Mouse (Mus musculus) splenic B cell, adult 2 months (primary cell): ENCODE results near the gene Rpl11.
"Not testable (repeated sequence)": the region's sequence is repeated elsewhere in the genome, so short reads cannot be mapped to it uniquely, and the experiment has no call there.

ENCODE experiments used
- DNase-seq: peaks from one replicate; pipeline ENCODE4 v3.0.0-alpha.2; 2011; ENCODE audit warnings: low read depth, low spot score
- H3K27me3 ChIP-seq: 2 replicates; pipeline ENCODE4 v1.6.1; 2012; ENCODE audit warnings: mild to moderate bottlenecking, low read length, moderate library complexity, mixed read lengths; ENCODE audit not compliant: control insufficient read depth, poor library complexity, insufficient read depth, severe bottlenecking
- H3K36me3 ChIP-seq: 2 replicates; pipeline ENCODE4 v1.6.1; 2012; ENCODE audit warnings: mild to moderate bottlenecking, low read length, moderate library complexity, mixed read lengths; ENCODE audit not compliant: control insufficient read depth, poor library complexity, insufficient read depth, severe bottlenecking

Gene Rpl11

DNA sequence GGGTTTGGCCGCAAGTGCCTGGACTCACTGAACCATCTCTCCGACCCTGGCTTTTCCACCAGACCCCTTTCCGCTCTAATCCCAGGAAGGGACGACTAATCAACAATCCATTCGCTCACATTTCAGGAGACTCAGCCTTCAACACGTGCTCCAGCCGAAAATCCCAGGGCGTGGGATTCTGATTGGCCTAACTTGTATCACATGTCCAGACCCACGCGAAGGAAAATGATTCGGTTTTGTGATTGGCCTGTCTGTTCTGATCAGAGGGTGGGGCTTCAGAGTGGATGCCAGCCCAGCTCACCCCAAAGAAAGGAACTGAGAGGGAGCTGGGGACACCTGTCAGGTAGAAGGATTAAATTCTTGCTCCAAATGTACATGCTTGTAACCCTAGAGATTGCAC is 31.6 kb upstream of the Rpl11 start:
- Histone ChIP-seq H3K27me3 (no peaks in the 10 kb centered on the region), H3K36me3 (no peaks in the 10 kb centered on the region; the same call in 1 of the 2 replicates)
- no peak for DNase-seq

DNA sequence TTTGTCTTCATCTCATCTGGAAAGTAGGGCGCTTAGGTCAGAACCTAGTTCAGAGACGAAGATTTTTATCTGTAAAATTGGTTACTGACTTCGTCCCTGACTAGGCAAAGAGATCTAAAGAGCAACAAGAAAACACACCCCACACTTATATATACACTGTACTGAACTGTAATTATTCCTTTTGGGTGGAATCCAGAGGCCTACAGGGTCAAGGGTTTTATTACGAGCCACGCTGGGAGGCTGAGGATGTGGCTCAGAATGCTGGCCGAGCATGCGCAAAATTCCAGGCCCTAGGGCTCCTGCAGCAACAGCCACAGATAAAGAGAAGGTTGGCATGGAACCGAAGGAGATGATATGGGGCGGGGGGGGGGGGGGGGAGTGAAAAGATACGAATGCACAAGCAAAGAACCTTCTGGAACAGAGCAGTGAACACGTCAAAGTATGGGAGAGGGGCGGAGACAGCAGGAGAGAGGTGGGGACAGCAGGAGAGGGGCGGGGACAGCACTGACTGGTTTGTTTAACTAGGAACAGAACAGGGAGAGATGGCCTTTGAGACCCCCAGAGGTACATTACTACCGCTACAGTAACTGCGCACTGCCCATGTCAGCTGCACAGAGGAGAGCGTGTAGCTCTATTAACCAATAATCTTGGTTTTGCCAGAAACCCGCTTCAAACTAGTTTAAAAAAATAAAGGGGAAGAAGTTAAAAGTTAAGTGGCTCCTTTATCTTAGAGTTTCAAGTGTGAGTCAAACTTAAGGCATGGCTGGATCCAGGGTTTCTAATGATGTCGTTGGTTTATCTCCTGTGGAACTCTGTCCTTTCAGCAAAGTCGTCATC is 30.3 kb upstream of the Rpl11 start:
- DNase-seq = no peak
- Histone ChIP-seq H3K36me3 (no peaks in the 10 kb centered on the region; the same call in 1 of the 2 replicates), H3K27me3 (no peaks in the 10 kb centered on the region)

DNA sequence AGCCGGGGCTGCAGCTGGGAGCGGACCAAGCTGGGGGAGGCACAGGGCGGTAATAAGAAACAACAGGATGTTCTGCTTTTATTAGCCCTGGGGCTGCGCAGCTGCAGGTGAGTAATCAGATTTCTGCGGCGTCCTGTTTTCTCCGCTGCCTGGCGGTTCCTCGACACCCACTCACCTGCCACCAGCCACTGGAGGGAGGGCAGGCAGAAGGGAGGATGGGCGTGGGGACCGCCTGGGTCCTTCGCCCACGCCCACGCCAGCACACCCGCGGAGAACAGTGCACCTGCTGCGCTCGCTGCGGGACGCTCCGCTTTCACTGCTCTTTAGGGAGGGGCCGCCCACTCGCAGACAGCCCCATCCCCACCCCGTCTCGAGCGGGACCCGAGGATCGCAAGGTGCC is 28.5 kb upstream of the Rpl11 start:
- H3K27me3 ChIP-seq = no peaks in the 10 kb centered on the region
- H3K36me3 ChIP-seq = no peaks in the 10 kb centered on the region; the same call in 1 of the 2 replicates
- peak; percentile 81 for DNase-seq

DNA sequence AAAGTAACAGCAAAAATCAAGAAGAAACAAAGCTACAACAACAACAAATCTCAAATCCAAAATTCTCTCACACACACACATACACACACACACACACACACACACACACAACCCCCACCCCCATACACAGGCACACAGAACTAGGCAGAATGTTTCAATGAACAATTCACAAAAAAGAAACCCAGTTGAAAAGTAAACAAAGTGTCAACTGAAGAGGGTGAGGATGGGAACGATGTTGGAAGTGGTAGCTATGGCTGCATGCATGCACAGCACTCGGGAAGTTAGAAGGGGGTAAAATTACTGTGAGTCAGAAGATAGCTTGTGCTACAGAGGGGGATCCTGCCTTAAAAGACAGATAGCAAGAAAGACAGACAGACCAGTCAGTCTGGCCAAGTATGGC is 25.4 kb upstream of the Rpl11 start:
- DNase-seq = no peak
- Histone ChIP-seq H3K36me3 (no peaks in the 10 kb centered on the region), H3K27me3 (no peaks in the 10 kb centered on the region)

DNA sequence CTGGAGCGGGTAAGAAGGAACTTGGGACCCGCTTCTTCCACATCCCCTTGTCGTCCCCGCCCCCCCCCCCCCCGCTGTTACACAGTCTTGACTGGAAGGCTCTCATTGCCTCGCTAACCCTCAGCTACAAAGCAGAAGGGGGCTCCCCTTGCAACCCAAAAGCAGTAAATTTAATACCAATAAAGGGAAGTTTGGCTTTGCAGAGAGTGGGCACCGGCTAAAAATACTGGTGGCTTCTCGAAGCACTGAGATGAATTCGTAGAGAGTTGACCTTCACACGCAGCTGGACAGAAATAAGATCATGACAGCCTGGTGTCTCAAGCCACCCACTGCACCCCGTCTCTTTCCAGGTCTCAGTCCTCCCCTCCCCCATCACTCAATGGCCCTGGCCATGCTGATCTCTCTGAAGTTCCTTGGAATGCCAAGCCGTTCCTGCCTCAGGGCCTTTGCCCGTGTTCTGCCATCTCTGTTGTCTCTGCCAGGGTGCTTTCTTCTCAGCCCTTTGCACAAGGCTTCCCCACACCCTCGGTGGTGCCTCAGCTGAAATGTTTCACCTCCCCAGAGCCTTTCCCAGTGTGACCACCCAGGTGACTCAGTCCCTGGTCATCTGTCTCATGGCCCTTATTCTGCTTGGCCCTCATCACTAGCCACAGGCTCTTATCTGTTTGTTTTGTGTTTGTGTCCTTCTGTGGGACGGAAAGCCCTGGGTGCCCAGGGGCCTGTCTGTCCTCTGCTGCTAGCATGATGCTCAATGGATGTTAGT is 23.7 kb upstream of the Rpl11 start:
- Histone ChIP-seq H3K27me3 (no peaks in the 10 kb centered on the region), H3K36me3 (no peaks in the 10 kb centered on the region)
- DNase-seq = peak; percentile 66

DNA sequence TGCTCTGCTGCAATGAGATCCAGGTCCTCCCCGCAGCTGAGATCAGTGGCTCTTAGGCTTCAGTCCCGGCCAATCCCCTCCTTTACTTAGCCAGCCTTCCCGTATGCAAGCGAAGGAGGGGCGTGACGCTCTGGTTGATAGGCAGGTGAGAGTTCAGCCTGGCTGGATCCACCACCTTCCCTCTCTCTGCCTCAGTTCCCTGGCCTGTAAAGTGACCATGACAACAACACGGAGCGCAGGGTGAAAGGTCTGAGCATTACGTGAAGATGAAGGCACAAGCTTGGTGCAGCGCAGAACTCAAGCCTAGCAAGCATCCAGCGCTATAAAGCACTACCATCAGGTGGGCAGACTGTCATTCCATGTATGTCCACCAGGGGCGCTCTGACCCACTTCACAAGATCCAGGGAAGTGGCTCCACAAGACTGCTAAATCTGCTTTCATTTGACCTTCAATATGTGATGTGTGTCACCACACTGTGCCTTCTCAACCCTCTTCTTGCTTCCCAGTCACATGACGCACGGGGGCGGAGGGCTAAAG is 18.0 kb upstream of the Rpl11 start:
- no peaks in the 10 kb centered on the region for H3K36me3 ChIP-seq
- DNase-seq = peak; percentile 91
- no peaks in the 10 kb centered on the region for H3K27me3 ChIP-seq

DNA sequence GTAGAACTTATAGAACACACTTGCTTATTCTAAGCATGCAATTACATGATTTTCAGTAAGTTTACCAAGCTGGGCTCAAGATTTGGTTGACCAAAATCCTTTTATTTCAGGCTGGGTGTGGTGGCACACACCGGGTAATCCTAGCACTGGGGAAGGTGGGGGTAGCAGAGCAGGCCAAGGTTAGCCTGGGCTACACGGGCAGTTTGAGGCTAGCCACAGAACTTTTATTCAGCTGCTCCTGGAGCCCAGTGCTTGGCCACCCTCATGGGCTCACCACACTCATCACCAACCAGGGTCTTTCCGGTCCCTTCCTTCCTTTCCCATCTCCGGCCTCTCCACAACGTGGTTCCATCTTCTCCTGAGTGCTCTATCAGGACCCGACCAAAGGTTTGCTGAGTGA is 17.4 kb upstream of the Rpl11 start:
- no peak for DNase-seq
- Histone ChIP-seq H3K36me3 (no peaks in the 10 kb centered on the region), H3K27me3 (no peaks in the 10 kb centered on the region)

DNA sequence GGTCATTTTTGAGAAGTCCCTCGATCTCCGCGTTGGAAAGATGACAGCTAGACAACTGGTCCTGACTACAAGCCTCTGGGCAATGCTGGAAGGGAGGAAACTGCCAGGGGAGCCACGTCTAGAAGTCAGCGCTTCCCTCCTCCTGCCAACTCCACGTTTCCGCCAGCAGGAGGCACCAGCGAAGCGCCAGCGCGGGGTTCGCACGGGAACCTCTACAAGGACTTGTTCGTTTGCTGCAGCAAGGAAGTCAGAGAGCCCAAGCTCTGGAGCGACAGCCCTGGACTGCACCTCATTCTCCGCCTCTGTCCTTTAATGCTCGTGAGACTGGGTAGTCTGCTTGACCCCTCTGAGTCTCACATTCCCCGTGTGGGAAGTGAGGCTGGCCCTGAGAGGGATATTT is 16.7 kb upstream of the Rpl11 start:
- Histone ChIP-seq H3K36me3 (no peaks in the 10 kb centered on the region), H3K27me3 (no peaks in the 10 kb centered on the region)
- peak; percentile 93 for DNase-seq

DNA sequence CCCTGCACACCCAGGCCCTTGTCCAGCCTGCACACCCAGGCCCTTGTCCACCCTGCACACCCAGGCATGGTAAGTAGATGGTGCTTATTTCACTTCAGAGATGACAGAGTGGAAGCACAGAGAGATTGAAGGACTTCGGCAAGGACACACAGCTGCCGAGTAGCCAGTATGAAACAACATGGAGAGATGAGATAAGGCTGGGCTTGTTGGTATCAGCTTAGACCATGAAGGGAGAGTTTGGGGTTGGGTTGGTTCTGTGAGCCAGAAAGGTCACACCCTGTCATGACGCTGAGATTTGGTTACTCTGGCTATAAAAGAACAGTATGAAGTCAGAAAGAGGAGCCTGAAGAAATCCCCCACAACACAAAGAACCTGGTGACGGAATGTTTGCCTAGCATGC is 16.1 kb upstream of the Rpl11 start:
- Histone ChIP-seq H3K27me3 (no peaks in the 10 kb centered on the region), H3K36me3 (no peaks in the 10 kb centered on the region)
- DNase-seq = no peak

DNA sequence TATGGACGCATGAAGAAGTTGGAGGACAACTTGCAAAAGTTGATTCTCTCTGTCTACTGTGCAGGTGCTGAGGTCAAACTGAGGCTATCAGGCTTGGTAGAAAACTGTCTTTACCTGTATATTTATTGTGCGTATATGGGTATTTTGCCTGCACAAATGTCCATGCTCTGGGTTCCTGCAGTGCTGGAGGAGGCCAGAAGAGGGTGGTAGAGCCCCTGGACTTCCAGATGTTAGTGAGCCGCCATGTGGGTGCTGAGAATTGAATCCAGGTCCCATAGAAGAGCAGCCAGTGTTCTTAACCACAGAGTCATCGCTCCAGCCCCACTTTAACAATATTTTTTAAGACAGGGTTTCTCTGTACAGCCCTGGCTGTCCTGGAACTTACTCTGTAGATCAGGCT is 9.9 kb upstream of the Rpl11 start:
- Histone ChIP-seq H3K36me3 (no peaks in the 10 kb centered on the region), H3K27me3 (no peaks in the 10 kb centered on the region)
- DNase-seq = no peak

DNA sequence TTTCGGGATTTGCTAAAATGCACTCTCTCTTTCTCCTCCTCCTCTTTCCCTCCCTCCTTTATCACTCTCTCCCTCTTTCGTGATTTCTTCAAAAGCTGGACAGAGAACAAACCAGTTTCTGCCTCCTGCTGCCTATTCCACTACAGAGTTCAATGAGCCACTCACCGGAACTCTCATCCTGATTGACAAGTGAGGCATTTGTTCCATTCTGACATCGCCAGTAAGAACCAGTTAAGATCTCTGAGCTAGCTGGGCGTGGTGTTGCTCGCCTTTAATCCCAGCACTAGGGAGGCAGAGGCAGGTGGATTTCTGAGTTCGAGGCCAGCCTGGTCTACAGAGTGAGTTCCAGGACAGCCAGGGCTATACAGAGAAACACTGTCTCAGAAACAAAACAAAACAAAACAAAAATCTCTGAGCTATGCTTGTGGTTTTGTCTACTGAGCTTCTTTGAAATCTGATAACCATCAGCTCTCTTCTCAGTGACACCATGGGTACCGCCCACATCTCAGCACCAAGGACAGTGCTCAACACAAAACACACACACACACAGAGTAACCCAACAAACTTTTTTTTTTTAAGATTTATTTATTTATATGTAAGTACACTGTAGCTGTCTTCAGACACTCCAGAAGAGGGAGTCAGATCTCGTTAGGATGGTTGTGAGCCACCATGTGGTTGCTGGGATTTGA is 6.7 kb upstream of the Rpl11 start:
- H3K27me3 ChIP-seq, DNase-seq, H3K36me3 ChIP-seq: not testable (repeated sequence)

DNA sequence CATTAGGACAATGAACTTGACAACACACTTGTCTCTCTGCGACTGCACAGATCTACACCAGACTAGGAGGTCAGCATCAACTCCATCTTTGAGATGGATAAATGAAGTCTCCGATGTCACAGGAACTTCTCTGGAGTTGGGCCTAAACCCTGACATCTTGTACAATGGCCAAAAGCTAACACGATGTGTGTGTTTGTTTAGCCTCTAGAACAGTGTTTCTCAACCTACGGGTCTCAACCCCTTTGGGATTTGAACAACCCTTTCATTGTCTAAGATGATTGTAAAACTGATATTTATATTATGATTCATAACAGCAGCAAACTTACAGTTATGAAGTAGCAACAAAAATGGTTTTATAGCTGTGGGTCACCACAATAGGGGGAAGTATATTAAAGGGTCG is 4.7 kb upstream of the Rpl11 start:
- H3K27me3 ChIP-seq = no peaks in the 10 kb centered on the region
- no peaks in the 10 kb centered on the region for H3K36me3 ChIP-seq
- no peak for DNase-seq

DNA sequence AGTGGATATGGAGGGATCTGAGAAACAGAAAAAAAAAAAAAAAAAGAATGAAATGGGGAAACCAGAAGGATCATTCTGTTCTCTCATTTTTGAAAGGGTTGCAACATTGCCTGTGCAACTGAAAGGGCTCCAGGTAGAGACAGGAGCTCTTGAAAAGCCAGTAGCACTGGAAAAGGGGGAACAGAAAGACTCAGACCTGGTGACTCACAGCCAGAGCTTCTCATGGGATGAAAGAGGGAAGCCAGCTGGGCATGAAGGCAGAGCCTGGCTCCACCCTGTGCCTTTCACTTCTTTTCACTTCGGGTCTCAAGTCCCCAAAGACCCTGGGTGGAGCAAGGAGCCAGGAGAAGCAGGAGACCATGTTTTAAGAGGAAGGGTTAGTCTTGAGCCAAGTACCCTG is 2.8 kb upstream of the Rpl11 start:
- no peak for DNase-seq
- H3K27me3 ChIP-seq = no peaks in the 10 kb centered on the region
- no peaks in the 10 kb centered on the region; the same call in 1 of the 2 replicates for H3K36me3 ChIP-seq

DNA sequence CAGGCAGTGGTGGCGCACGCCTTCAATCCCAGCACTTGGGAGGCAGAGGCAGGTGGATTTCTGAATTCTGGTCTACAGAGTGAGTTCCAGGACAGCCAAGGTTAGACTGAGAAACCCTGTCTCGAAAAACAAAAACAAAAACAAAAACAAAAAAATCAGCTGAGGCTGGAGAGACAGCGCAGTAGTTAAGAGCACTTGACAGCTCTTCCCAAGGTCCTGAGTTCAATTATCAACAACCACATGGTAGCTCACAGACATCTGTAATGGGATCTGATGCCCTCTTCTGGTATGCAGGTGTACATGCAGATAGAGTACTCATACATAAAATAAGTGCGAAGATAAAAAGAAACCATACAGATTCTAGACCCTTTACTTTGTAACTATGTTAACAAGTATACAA is 615 bp upstream of the Rpl11 start:
- H3K27me3 ChIP-seq = no peaks in the 10 kb centered on the region
- H3K36me3 ChIP-seq = peaks cover 9% of the 10 kb centered on the region; the same call in 1 of the 2 replicates
- DNase-seq = peak; percentile 36
